Mouse (Mus musculus) frontal cortex, postnatal 14 days (tissue): ENCODE results near the gene Ikzf3.

Source experiments
- DNase-seq, 2 experiments: peaks; one replicate each; pipeline ENCODE4 v3.0.0; 2022; ENCODE audit warnings: low spot score in 2 of 2

The Ikzf3 gene

DNA sequence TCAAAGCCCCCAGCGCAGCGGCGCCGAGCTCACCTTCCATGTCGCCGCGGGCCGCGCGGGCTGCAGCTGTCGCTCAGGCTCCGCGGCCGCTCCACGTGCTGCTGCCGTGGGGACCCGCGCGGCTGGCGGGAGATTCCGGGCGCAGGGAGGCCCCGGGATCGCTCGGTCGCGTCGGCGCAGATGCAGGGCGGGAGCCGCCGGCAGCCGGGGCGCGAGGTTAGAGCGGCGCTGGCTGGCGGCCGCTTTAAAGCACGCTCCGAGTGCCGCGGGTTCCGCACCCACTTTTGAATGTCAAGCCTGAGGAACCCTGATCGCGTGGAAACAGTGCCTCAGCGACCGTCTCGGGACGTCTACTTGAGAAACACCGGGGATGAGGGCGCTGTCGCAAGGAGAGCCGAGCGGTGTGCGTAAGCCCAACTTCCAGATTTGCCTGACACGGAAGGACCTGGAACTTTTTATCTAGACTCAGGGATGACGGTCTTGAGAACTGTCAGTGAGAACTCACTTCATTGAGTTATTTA lies at the start of gene Ikzf3:
Gene Ikzf3 (minus strand): TSS at position 321 of the 521 bp plus-strand sequence.
- DNase-seq = peak in 1 of 2 experiments; percentile 10

DNA sequence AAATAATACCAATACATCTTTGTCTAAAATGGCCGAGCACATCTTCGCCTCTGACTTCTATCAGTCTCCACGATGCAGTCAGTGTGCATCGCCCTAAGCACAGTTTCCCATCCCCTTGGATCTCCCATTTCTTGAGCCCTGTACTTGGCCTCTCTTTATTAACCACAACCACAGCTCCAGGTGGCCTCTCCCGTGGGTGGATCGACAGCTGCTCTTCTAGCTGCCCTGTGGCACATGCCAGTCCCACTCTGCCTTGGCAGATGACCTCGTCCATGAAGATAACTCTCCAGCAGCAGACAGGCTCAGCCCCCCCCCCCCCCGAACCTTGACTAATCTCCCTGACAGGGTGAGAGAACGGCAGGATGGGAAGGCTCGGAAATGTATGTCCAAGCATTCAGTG lies 49.6 kb upstream of the Ikzf3 start:
- no peak for DNase-seq

DNA sequence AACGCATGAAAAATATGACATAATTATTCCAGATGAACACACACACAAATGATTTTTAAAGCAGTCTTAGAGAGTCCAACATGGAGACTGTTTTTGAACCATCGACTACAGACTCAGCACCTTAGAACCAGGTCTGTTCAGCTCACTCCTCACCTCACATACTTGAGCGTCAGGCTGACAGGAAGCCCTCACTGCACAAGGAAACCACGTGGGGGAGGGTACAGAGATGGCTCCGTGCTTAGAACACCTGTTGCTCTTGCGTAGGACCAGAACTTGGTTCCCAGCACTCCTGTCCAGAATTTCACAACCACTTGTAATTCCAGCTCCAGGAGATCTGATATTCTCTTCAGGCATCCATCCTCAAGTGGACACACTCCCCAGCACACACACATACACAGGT lies 49.2 kb upstream of the Ikzf3 start:
- no peak for DNase-seq

DNA sequence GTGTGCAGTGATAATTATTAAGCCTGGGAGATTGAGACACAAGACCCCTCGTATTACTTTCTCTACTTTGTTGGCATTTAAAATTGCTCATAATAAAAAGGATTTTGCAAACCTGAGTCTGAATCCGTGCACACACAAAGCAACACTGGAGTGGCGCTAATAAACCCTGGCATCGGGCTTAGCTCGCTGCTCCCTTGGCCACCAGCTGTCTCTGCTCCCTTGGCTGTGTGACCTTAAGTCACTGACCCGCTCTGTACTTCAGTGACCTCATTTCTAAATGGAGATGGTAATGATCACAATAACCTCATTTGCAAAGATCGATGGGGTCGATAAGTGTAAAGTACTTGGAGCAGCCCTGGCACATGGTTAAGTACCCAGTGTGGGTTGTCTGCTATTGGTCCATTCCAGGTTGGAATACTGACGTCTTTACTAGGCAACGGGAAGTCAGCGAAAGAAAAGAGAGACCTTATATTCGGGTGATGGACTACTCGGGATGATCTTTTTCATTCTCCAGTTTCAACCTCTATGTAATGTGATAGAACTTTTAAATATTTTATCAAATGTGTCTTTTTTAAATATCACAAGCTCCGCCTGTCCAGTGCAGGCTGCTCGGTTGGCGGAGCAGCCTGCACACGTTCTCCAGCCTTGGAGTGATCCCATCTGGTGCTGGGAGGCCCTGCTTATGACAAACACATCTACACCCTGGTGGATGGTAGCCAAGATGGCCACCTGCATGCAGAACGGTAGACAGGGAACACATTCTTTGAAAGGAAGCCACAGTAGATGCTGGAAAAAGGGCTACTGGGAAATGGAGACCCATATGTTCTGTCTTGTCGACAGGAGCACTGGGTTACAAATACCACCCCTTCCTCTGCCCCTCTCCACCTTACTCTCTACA lies 45.0 kb upstream of the Ikzf3 start:
- no peak for DNase-seq

DNA sequence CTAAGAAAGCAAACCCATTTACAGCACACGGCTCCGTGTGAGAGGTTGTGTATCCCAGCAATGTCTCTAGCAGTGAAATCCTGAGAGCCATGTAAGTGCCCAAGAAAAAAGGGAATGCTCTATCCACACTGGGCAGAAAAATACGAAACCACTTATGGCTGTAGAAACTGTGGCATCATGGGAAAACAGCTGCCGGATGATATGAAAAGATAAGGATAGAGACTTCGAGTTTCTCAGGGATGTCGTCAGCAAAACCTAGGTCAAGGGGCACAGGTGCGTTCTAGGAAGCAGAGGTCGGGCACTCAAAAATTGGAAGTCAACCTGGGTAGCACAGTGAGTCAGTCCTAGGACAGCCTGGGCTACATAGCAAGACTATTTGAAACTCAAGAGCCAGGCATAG lies 43.5 kb upstream of the Ikzf3 start:
- no peak for DNase-seq

DNA sequence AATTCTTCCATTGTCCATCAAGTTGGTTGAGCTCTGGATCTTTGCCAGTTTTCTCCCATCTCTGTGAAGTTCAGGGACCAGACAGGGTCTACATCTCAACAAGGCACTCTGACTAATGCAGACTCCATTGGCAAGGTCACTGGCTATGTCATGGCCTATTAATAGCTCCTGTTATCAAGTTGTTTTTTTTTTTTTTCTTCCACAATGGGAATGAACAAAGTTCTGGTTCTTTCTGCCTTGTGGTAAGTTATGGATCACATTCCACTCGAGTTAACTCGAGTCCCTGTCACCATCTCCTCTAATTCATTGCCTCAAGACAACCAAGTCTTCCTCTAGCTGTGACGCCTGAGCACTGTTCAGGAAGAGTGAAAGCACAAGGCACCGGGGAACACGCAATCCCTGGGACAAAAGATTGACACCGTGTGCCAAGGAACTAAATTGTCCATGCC lies 43.0 kb upstream of the Ikzf3 start:
- DNase-seq = no peak

DNA sequence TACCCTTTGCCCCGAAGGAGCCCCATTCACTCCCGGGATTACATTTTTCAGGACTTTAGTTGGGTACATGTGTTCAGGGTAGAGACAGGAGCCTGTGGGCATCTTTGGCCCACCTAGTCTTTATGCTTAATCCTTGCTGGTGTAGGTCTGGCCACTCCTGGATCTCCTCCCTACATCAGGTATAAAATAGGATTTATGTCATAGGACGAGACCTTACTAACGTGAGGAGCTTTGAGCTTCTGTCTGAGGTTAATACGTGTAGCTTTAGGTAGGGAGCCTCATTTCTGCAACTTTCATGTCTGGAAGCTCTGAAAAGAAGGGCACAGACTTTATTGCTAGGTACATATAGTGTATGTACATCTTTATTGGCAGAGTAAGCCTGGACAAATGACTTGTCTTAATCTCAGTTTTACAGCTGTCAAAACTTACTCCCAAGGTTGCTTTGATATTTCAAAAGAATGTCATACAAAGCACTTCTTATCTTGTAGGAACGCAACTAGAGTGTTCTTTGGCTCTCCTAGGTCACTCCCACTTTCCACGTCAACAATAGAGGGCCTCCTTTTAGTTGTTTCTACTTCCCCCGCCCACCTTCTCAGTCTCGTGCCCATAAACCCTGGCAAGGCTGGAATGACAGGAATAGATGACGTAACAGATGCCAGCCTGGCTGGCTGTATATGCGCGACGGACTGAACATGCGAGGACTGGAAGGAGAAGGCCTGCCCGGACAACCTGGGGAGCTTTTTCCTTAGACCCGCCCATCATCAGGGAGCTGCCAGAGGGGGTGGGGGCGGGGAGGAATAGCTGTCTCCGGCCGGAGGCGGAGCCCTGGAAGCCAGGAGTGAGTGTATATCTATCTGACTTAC lies 42.1 kb upstream of the Ikzf3 start:
- DNase-seq = peak; percentile 31 to 41

DNA sequence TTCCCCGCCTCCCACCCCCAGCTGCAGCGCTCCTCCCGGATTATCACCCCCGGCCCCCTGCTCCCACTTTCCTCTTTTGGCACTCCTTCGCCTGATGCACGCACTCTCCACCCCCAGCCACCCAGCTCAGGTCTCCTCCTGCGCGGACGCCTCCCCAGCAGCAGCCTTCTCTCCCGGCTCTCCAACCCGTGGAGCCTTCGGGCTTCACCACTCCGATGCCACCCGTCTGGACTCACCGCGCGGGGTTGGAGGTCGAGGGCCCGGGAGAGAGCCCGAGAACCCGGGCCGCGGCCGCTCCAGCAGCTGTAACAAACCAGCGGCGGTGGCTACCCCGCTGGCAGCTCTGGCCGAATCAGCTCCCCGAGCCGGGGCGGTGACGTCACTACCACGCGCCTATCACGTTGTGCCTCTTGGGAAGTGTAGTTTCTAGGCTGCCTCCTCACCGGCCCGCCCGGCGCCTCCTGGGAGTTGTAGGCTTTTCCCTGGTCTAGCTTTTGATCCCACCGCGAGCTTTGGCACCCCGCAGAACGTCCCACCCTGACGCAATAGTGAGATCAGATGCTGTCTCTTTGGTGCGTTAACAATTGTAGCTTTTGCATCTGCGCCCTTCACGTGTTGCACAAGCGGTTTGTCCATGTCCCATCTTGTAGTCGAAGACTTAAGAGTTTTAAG lies 41.2 kb upstream of the Ikzf3 start, which contains the start of gene Ormdl3:
Gene Ormdl3 (minus strand): TSS at position 477 of the 672 bp plus-strand sequence.
- DNase-seq = peak; percentile 94 to 99

DNA sequence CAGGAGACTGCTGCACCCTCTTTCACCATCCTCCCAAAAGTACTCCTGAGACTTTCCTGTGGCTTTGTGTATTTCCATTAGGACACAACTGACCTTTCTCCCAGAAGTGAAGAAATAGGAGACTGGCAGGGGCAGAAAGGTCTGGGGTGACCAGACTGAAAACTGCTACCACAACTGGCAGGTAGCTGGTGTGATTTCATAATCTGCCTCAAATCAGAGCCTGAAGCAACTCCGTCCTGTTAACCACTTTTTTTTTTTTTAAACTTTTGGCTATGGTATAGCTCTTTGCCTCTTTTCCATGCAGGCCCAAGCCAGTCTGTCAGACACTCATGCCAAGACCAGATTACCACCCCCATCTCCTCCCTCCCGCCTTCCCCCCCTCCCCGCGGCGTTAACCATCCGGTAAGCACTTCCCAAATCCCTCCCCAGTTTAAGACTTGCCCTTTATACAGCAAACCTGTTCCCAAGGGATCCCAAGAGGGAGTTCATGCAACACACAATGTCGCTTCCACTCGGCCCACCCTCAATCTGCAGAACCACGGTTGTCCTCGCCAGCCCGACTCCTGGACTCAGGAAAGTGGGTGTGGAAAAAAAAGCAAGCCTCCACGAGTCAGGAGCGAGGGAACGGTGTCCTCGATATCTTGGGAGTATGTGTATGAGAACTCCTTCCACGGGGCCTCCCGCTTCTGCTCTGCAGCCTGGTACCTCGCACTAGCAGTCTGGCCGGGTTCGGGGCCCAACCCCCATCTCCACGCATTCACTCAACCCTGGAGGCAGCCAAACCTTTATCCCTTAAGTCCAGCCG lies 40.5 kb upstream of the Ikzf3 start:
- DNase-seq = peak in 1 of 2 experiments; percentile 33

DNA sequence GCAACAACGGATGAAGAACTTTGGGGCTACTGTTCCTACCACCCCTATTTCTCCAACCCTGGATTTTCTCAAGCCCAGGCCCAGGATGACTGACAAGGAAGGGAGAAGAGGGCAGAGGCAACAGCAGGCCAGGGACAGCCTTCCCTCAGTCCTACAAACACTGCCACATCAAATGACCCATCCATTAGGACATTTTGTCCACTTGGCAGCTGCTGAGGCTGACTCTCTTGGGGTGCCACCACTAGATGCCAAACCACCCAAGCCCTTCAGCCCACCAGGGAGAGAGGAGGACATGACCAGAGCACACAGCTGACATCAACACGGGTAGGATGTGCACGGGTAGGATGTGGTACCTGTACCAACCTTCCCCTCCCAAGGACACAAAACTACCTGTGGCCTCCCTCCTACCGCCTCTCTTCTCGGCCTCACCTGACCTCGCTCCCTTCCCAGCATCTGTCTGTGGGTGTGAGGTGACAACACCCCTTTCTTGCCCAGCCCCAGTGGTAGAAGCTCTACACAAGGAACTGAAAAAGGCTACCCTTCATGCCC lies 38.9 kb upstream of the Ikzf3 start:
- no peak for DNase-seq

DNA sequence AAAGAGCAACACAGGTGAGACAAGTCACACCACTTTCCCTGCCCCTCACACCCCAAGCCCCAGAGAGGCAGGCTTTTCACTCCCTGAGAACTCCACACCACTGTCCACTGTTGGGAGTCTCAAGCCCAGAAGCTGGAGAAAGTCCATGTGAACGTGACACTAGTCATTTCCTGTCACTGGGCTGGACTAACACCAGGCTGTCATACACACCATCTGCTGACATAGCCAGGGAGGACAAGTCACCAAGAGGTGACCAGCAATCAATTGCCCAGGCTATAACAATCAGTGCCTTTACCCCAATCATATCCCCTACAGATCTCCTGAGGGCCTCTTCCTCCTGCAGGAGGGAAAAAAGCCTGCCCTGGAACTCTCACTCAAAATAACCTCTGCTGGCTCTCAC lies 38.3 kb upstream of the Ikzf3 start:
- no peak for DNase-seq

DNA sequence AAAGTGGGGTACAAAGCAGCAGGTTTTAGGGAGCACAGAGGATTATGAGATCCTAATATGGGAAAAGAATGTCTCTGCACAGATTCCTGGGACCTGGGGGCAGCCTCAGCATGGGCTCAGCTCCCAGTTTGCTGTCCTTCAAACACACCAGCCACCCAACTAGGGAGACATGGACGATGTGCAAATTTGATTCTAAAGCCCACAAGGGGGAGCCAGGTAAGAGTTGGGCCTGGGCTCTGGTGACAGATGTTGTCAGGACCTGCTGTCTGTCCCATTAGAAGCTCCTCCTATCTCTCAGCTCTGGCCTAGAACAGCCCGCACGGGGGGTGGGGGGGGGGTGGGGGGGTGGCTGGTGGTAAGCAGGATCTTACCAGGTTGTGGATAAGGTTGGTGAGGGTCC lies 37.7 kb upstream of the Ikzf3 start:
- DNase-seq = no peak

DNA sequence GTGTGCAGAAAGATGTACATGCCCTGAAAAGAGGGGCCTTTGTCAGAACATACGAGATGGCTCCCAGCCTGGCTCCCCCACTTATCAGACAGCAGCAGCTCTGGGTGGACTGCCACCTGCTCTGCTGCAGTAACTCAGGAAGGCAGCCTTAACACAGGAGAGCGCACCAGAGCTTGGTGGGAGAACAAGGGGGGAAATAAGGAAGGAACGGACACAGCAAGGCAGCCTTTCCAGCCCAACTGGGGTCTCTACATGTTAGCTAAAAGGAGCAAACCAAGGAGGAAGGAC lies 37.4 kb upstream of the Ikzf3 start:
- DNase-seq = no peak

DNA sequence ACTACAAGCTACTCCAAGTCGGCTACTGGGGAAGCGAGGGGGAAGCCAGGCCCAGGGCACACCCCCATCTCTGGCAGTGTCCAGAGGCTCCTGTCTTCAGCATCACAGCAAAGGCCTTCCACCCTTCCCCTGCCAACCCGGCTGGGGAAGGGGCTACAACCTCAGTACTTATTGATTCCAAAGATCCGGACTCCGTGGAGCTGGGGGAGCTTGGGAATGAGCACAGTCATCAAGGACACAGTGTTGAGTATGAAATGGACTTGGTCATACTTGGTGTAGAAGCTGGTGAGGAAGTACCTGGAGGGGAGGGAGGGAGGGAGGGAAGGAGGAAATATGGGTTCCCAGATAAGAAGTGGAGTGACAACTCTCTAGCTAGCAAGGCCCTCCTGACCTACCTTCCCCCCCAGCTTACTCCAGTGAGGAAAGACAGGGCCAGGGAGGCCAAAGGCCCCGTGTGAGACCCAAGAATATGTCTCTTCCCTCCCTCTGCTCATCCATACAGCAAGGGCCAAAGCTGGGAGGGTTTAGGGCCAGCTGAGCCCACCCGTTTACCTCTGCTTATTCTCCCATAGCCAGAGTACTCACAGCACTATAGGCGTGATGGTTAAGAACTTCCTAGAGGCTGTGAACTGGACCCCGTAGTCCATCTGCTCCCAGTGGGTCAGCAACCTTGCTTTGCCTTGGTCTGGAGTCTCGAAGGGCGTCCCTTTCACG lies 36.9 kb upstream of the Ikzf3 start:
- DNase-seq = no peak

DNA sequence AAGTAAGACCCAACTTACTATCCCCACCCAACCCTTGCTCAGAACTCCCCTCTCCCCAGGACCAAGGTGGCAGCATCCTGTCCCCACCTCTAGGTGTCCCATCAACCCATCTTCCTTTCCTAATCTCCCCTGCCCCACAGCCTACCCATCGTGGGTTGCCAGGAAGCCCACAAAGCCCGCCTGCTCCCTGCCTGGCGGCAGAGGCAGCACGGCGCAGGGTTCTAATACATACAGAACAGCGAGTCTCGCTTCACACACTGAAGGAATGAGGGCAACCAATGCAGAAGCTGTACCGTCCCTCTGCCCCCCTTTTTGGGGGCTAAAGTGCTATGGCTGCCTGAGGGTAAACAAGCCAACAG lies 36.2 kb upstream of the Ikzf3 start:
- DNase-seq = no peak

DNA sequence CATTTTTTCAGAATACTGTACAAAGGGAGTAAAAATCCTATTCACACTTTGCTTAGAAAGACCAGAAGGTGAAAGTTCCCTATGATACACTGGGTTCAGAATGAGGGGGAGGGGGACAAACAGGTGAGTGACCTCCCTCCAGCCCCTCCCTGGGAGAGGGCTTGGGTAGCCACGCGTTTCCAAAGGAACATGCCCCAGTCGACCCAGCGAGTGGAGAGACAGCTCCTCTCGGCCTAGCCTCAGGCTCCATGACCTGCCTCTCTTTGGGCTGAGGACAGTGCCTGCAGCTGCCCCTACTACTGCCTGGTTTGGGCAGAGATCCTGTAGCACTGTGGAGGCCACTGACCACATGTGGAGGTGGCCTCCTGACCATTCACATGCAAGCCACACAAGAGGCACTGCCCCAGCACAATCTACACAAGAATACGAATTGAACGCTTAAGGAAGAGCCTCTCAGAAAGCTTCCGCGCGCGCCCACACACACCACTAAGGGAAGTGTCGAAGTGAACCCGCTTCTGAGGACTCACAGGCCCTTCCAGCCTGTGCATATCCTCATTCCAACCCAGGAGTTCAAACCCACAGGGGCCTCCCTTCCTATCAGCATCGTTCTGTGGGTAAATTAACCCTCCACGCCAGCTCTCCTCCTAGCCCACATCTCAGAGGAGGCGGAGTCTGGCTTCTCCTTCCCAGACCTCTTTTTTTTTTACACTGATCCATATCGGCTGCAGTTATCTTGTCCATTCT lies 35.6 kb upstream of the Ikzf3 start:
- DNase-seq = no peak

DNA sequence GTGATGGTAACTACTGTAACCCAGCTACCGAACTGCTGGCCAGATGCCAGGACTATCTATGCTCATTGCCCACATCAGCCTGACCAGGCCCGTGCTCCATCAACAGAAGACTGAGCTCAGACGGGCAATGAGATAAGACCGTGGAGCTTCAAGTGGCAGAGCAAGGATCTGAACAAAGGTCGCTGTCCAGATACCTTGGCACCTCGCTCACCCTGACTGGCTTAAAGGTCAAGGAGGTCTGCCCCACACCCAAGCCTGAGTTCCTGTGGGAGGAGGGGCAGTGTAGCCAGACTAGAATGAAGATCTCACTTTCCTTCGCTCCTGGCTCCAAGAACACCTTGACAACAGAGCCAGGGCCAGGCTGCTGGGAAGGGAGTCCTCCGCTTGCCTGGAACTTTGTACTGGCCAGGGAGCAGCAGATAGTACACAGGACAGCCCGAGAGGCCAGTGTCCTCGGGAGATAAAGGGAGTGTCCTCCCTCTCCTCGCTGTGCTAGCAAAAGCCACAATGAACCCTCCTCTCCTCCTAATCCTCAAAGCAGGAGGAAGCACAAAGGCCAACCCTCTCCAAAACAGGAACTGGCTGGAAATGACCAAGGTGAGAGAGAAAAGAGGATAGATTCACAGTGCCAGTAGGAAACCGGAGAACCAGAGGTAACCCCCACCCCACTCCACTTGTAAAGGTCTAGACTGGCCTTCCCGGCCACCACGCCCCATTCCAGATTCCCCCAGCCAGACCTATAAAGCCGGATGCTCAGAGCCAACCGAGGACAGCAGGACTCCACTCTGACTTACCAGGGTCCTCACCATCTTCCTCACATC lies 34.7 kb upstream of the Ikzf3 start:
- no peak for DNase-seq

DNA sequence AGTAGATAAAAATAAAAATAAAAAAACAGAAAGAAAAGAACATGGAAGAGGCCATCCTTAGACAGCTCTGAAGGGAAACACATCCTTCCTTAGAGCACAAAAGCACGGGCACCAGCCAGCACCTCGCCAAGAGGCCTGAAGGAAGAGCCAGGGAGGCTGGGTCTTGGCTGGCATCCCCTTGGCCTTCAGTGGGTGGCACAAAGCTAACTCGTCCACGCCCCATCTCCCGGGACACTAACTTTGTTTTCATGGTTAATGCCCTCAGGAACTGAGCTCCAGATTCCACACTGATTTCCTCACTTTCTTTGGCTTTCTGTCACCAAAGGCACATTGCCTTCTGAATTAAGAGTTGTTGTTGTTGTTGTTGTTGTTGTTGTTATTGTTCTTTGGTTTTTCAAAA lies 31.9 kb upstream of the Ikzf3 start:
- no peak for DNase-seq

DNA sequence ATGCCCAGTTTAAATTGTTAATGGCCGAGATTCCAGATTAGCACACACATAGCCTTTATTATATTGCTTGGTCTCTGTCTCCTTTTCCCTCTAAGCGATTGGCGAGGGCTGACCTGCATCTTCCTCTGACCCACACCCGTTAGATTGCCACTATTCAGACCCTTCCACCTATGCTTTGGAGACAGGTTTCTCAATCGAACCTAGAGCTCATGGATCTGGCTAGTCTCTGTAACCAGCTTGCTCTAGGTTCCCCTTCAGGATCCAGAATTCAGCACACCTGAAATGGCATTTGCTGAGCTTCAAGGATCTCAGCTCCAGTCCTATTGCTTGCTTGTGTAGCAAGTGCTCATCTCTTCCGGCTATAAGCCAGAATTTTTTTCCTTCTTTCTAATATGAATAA lies 23.6 kb upstream of the Ikzf3 start:
- DNase-seq = no peak
